Mouse (Mus musculus): Measurements from ENCODE around the gene Gm6525.
A peak's percentile ranks its signal among the peaks of the same experiment; 100 is the strongest.

Gene Gm6525

GRCm38 (mm10) chr3:84215253-84215652, 41.3 kb downstream of the Gm6525 start:
- no peak for DNase-seq (ENCODE audit: low spot score)

- no peak for DNase-seq (ENCODE audit: low spot score)
These were observed 41.9 kb downstream of the Gm6525 start for GRCm38 (mm10) chr3:84215743-84216360.

GRCm38 (mm10) chr3:84217118-84217960, 43.4 kb downstream of the Gm6525 start:
- no peak for DNase-seq (ENCODE audit: low spot score)

DNA sequence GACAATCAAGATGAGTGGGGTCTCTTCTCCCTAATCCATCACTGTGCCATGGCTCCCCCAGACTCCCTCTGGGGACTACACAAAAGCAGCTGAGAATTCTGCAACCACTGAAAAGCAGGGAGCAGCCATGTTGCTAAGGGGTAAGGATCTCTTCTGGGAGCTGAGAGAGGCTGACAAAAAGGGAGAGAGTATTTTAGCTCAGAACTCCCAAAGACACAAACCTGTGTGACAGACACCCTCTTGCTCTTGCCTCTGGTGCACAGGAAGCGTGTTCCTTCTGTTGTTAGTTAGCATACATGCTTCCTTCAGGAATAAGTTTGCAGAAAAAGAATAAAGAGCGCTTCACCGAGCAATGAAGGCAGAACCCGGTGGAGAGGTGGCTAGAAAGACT, 44.1 kb downstream of the Gm6525 start:
- no peak for DNase-seq (ENCODE audit: low spot score)

GRCm38 (mm10) chr3:84218498-84218897, 44.6 kb downstream of the Gm6525 start:
- no peak for DNase-seq (ENCODE audit: low spot score)

GRCm38 (mm10) chr3:84219166-84219710, 45.3 kb downstream of the Gm6525 start:
- no peak for DNase-seq (ENCODE audit: low spot score)

DNA sequence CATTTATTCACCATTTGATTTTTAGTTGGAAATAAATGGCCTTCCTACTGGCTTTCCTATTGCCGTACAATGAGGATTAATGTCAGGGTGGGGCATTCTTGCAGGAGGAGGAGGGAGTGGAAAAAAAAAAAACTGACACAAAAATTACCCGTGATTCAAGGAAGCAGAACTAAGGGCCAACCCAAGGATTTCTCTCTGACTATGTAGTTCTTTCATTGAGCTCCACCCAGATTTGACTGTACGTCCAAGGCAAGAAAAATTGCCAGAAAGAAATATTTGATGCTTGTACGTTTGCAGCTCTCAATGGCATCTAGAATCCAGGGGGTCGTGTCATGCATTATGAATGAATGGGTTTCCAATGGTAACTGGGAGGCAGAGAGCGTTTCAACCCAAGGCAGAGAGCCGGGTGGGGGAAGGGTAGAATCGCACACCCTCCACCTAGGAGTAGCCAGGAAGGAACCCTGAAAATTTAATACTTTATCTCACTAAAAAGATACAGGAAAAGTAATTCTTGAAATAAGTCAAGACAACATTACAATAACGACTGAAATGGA, 45.9 kb downstream of the Gm6525 start:
- DNase-seq (ENCODE audit: low spot score) = no peak

DNA sequence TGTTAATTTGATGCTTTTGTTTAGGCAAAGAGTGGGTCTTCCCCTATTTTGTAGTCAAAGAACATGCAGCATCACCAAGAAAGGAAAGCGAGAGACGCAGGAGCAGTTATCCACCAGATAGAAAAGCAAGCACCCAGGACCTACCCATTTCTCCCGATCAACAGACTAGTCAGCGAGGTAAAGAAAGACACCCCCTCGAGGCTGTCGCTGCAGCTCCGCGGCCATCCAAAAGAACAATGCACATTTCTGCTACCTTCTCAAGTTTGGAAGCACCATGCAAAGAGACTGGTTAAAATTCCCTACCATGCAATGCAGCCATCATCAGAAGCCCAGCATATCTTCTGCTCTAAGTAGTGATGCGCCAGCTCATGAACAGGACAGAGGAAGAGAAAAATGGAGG, 46.4 kb downstream of the Gm6525 start:
- DNase-seq (ENCODE audit: low spot score) = peak; percentile 13

- DNase-seq (ENCODE audit: low spot score) = peak; percentile 75
These were observed 46.8 kb downstream of the Gm6525 start for GRCm38 (mm10) chr3:84220748-84221147.

All from MN1 (cell line).